18 mouse cellular contexts compared by ENCODE assay signal in the genomic region with DNA sequence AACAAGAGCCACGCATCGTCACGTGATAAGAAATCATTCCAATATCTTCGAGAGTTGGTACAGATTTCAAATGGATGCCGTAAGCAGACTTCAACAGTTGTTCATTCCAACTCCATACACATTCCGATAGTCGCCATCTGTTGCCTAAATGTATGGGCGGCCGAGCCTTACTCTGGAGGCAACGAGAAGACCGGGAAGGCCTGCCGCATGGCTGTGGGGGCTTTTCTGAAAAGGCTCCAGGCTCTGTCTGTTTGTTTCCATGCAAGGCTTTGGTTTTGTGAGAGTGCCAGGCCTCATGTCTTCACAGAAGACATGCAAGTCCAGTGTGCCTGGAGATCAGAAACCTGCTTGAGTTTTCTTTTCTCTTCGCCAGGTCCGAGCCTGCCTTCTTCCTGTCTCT. TPM values are rescaled to one million over a fixed set of nuclear protein-coding genes. Genes with fewer than 3 reads are reported as not detected.
A peak's percentile ranks its signal among the peaks of the same experiment; 100 is the strongest.
DNase-seq lines count a peak whose midpoint lies in the region; ATAC-seq and TF ChIP-seq lines count a peak whose summit lies in the region.
"Had no signal": no experiment of that assay in that cellular context is flagged by ENCODE, and none has a peak within 500 bp of the region (broad histone marks: within the 10 kb centered on the region; RNA-seq: fewer than 3 reads in every experiment).

No protein-coding gene starts in this region.

- H3K36me3 ChIP-seq in heart, adult 2 months (ENCODE audit: control insufficient read depth, insufficient read depth, low read length), result no peaks in the 10 kb centered on the region
- H3K36me3 ChIP-seq: limb, embryonic 12.5 days; liver, embryonic 15.5 days; midbrain, embryonic 10.5 days; neural tube, embryonic 15.5 days had no signal

- H3K4me1 ChIP-seq in heart, adult 2 months (ENCODE audit: control insufficient read depth, insufficient read depth, low read length), result no peaks in the 10 kb centered on the region
- H3K4me1 ChIP-seq: limb, embryonic 12.5 days; liver, embryonic 15.5 days; midbrain, embryonic 10.5 days had no signal

- H3K4me3 ChIP-seq in heart, adult 2 months, result no peak overlapping the region
- no peak overlapping the region for H3K4me3 ChIP-seq in left cerebral cortex, adult 2 months
- H3K4me3 ChIP-seq: limb, embryonic 12.5 days; liver, embryonic 15.5 days; midbrain, embryonic 10.5 days; neural tube, embryonic 15.5 days had no signal

- TF ChIP-seq POLR2A in heart, adult 2 months (IDR thresholded peaks at IDR 0.05; ENCODE audit: insufficient read depth, low read depth, low read length), result no peak

- WGBS in heart, adult 2 months, result 80% methylated on average over 14 of the region's 14 CpGs

- no peak overlapping the region for H3K9ac ChIP-seq in heart, adult 2 months (ENCODE audit: low read depth, low read length)
- H3K9ac ChIP-seq: limb, embryonic 12.5 days; liver, embryonic 15.5 days; neural tube, embryonic 15.5 days had no signal

- peak; percentile 78 for DNase-seq in heart, adult 11 months
- no peak for DNase-seq in heart, adult 2 months
- peak; percentile 23 to 62 for DNase-seq in left cerebral cortex, adult 2 months (ENCODE audit: extremely low spot score in 1 of 2, low spot score in 2 of 2)
- DNase-seq in right cerebral cortex, postnatal 10 days (ENCODE audit: low spot score in 2 of 2), result peak; percentile 75 to 83
- DNase-seq in embryo, embryonic 10 days (ENCODE audit: low spot score), result no peak
- no peak for DNase-seq in neural tube, embryonic 10.5 days (ENCODE audit: extremely low spot score, low spot score)
- no peak for DNase-seq in cerebellum, adult 11 months
- DNase-seq: B cell, adult 2 months; cerebellum, adult 18-20 months had no signal

- TF ChIP-seq EP300 in heart, adult 2 months (IDR thresholded peaks at IDR 0.05; ENCODE audit: insufficient read depth, low read depth, low read length), result no peak

- no peaks in the 10 kb centered on the region for H3K27me3 ChIP-seq in heart, adult 2 months (ENCODE audit: control insufficient read depth, insufficient read depth, low read length)
- H3K27me3 ChIP-seq: limb, embryonic 12.5 days; liver, embryonic 15.5 days; neural tube, embryonic 15.5 days had no signal

- no peak for TF ChIP-seq CTCF in heart, adult 2 months (IDR thresholded peaks at IDR 0.05)
- TF ChIP-seq CTCF in left cerebral cortex, adult 2 months (IDR thresholded peaks at IDR 0.05), result no peak

- H3K79me2 ChIP-seq in heart, adult 2 months (replicated peaks; ENCODE audit: control insufficient read depth, insufficient read depth, low read length), result no peaks in the 10 kb centered on the region

- no peak overlapping the region for H3K27ac ChIP-seq in heart, adult 2 months
- H3K27ac ChIP-seq in left cerebral cortex, adult 2 months, result no peak overlapping the region
- H3K27ac ChIP-seq: limb, embryonic 12.5 days; liver, embryonic 15.5 days; midbrain, embryonic 10.5 days; neural tube, embryonic 15.5 days had no signal

- ATAC-seq in frontal cortex, adult (ENCODE audit: low TSS enrichment), result peak; percentile 86
- ATAC-seq: forebrain, embryonic 16.5 days; inflammation-experienced regulatory T-cells, adult 6 months; Patski had no signal

- intact Hi-C loops in heart, adult 2 months (cut with DNase I), result no loop called here
- intact Hi-C loops in left cerebral cortex, adult 2 months (cut with DNase I), result no loop called here

RNA-seq across cellular contexts. Expression of gene Nmnat2, which starts 28.6 kb away (rescaled TPM):
- total RNA-seq in heart, adult 2 months (2021), result under 1 TPM; 0.66 to 0.89 TPM
- 0.29 and 0.61 TPM in 2 replicates for polyA plus RNA-seq in heart, adult 2 months (2012; rRNA removed)
- 100 to 1,000 TPM; 167 to 171 TPM for total RNA-seq in left cerebral cortex, adult 2 months (2021)
- total RNA-seq: hematopoietic stem cell, adult 5-6 weeks had no signal

Comparison
In these comparisons a context has a peak if more than half of its experiments do, and no peak if none do; other contexts are left out.
1. DNase-seq: peak in heart, adult 11 months (single experiment), left cerebral cortex, adult 2 months (2 of 2) and right cerebral cortex, postnatal 10 days (2 of 2); none in heart, adult 2 months (0 of 2), embryo, embryonic 10 days (single experiment), neural tube, embryonic 10.5 days (single experiment) and cerebellum, adult 11 months (single experiment).
2. RNA of gene Nmnat2, which starts 28.6 kb away (total RNA-seq): 167 to 171 TPM in left cerebral cortex, adult 2 months; 0.66 to 0.89 TPM in heart, adult 2 months; every median in the first group is over 10 times any median in the second.